Mouse (Mus musculus) heart, adult 8-10 months (tissue): Measurements from ENCODE around the gene Fbln1. TPM values are rescaled to one million over a fixed set of nuclear protein-coding genes. Genes with fewer than 3 reads are reported as not detected.
A peak's percentile ranks its signal among the peaks of the same experiment; 100 is the strongest.

ENCODE experiments used
- DNase-seq: peaks from one replicate; pipeline ENCODE4 v3.0.0; 2022; ENCODE audit warnings: low spot score
- total RNA-seq, 4 experiments: library from RNA; stranded (reverse); gene quantifications; 2 replicates each; pipeline ENCODE4 v1.2.4; 2022

The Fbln1 gene
- total RNA-seq, 4 experiments from 2014 or later: 52.9 to 86.6 (median 70.1) TPM

GRCm38 (mm10) chr15:85206703-85207075 is 940 bp downstream of the Fbln1 start:
- no peak for DNase-seq

DNA sequence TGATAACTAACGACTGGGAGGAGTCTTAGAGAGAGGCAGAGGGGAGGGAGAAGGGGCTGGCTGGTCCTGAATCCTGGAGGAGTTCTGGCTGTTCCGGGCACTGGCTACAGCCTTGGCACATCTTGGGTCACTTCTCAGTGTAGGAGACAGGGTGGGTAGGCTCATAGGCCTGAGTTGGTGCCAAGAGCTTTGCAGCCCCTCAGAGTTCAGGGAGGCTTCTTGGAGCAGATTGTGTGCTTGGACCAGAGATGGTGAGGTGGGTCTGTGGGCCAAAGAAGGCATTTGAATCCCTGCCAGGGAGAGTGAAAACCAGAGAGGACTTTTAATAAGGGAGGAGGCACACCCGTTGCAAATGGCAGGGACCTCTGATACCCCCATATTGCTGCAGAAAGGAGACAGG is 1.3 kb downstream of the Fbln1 start:
- no peak for DNase-seq

GRCm38 (mm10) chr15:85207763-85208162 is 2.0 kb downstream of the Fbln1 start:
- peak; percentile 67 for DNase-seq

GRCm38 (mm10) chr15:85208332-85208731 is 2.6 kb downstream of the Fbln1 start:
- no peak for DNase-seq

DNA sequence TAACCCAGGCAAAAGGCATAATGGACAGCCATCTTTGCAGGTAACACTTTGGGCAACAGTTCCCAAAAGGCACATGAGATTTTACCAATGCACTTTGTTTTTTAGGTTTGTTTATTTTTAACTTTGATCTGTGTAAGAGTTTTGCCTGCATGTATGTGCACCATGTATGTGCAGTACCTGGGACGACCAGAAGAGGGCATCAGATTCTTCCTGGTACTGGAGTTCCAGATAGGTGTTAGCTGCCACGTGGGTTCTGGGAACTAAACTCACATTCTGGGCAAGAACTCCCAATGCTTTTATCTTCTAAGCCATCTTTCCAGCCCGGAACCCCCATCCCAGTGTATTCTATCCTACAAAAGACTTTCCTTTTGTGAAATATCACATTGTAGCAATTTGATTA is 3.6 kb downstream of the Fbln1 start:
- no peak for DNase-seq

DNA sequence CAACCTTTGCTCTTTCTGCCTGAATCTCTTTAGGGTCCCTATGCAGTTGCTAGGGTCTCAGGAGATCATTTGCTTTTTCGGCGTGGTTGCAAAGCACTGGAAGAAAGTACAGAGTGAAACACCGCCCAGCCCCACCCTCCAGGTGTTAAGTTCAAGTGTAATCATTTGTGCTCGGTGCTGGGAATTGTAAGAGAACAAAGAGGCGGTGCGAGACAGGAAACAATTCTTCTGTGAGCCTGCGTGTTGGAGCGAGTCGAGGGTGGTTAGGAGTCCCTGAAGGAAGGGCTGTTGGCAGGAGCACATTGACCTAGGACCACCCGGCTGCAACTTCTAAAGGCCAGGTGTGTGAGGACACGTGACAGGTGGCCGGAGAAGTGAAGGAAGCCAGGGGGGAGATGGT is 4.9 kb downstream of the Fbln1 start:
- no peak for DNase-seq

GRCm38 (mm10) chr15:85211101-85211760 is 5.5 kb downstream of the Fbln1 start:
- DNase-seq: no peak

GRCm38 (mm10) chr15:85216069-85216813 is 10.5 kb downstream of the Fbln1 start:
- no peak for DNase-seq

DNA sequence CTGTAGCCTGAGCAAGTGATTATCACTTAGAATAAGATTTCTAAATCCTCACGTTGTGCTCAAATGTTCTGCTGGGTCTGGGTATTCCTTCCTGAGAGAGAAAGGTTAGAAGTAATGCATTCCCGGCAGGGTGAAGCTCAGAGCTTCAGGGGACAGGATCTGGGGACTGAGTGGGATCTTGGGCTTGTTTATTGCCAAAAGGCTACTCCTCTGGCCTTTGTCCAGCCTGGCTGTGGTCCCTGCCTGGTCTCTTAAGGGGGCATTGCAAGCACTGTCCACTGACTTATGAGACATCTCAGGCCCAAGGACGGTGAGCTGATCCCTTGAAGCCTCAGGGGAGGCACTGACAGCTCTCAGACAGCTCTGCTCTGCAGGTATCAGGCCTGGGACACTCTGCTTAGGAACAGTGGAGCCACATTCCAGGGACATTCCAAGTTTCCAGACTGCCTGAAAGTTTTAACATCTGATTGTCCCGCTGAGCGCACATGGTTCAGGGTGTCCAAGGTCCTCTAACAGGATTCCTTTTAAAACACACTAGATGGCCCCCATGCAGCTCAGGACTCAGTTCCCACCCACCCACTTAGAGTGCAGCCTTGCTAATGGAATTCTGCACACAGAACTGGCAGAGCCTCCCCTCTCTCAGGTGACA is 13.0 kb downstream of the Fbln1 start:
- no peak for DNase-seq

DNA sequence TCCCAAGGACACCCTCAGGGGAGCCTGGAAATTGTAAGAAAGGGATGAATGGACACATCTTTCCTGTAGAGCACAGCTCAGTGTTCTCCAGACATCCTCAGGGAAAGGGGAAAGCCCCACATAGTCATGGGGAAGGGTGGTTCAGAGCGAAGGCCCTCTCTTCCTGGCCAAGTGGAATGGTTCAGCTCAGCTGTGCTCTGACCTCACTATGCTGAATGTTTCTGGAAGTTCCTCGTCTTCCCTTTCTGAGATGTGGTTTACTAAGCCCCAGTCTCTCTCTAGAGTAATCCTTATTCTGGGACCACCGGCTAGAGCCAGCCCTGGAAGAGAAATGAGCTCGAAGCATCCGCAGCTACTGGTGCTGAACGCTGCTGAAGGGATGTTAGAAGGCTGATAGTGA is 14.6 kb downstream of the Fbln1 start:
- no peak for DNase-seq

- no peak for DNase-seq
Measured at GRCm38 (mm10) chr15:85221115-85221854, 15.5 kb downstream of the Fbln1 start.

DNA sequence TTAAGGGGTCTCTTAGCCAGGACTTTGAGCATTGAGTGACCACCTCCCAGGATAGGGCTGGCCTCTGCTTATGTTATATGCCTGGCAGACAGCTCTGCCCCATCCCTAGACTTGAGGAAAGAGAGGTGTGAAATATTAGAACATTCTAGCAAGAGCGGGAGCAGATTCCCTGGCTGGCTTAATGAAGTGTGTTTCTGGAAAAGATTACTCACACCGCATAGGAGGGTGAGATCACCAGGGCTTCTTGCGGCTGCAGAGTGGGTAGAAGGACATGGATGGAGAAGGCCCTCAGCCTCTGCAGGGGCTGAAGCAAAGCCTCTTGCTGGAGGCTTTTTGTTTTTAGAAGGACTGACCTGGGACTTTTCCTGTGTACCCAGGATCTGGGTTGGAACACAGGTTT is 19.9 kb downstream of the Fbln1 start:
- DNase-seq: no peak

- no peak for DNase-seq
Measured at GRCm38 (mm10) chr15:85226841-85227240, 21.1 kb downstream of the Fbln1 start.

DNA sequence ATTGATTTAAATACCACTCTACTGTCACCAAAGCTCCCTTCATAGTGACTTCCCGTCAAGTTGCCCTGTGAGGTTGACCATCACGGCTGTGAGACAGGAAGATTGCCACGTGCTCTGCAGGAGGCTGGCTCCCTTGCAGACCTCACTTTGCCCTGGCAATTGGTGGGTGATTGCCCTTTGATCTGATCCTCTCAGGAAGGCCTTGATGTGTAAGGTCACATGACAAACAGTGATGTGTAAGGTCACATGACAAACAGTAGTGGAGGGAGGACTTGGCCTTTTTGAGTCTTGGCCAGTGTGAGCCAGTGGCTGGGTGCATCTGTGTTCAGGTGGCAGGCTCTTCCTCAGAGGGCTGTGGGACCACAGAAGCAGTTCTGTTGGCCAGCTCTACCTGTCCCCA is 22.8 kb downstream of the Fbln1 start:
- DNase-seq: no peak

DNA sequence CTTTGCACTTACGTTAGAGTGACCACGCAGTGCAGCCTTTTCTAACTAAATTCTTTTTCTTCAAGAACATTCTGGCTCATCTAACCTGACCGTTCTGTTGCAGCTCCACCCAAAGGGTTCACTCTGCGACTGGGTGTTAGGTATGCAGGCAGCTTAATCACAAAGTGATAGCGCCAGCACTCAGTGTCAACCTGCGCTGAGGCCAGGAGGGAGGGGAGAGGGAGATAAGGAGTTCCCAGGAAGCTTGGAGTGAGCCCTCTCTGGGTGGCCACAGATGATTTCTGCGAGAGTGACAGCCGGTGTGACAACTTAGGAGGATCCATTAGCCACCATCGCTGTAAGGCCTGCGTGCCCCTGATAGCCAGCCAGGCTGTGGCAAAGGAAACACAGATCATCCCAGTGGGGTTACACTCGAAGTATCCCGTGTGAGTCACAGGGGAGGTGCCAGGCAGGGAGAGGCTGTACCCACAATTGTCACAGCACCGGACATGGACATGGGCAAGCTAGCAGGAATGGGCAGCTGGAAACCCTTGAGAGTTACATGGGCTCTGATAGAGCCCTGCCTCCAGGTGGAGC is 24.3 kb downstream of the Fbln1 start:
- DNase-seq: no peak

DNA sequence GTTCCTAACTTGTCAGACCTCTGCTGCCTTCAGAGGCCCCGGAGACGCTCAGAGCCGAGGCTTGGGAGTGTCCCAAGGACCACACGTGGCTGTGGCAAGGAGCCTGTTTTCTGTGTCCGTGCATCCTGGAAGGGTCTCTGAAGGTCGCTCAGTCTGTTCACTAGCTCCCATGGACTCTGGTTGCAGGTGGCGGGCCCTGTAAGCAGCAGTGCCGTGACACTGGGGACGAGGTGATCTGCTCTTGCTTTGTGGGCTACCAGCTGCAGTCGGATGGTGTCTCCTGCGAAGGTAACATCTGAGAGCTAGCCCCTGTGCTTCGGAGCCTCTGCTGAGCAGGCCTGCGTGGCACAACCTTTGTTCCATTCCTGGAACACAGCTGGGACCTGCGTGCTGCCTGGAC is 24.9 kb downstream of the Fbln1 start:
- DNase-seq: no peak

DNA sequence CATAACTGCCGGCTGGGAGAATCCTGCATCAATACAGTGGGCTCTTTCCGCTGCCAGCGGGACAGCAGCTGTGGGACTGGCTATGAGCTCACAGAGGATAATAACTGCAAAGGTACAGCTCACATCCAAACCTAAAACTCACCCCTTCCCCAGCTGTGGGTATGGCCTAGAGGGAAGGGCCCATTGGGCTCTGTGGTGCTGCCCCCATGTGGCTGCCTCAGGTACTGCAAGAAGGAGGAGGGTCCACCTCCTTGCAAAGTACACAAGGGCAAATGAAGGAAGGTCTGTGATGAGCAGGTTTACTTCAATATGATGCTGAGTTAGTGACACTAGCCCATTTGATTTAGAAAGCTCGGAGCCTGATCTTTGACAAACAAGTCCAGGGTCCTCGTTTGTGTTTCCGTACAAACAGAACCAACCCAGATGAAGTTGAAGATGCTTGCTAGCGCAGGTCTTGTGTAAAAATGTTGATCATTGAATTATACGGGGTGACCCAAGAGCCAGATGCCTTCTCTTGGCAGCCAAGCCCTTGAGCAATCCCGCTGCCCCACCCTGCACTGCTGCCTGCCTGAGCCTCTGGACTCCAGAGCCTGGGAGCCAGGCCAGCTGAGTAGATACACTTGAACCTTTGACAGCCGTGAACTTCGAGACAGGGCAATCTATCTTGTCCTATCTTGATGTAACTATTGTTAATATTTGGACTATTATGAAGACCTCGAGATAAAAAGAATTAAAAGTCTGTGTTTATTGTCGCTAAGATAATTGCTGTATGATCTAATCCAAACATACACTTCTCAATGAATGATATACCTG is 25.9 kb downstream of the Fbln1 start:
- DNase-seq: peak; percentile 53

- DNase-seq: no peak
Measured at GRCm38 (mm10) chr15:85232256-85232535, 26.4 kb downstream of the Fbln1 start.

DNA sequence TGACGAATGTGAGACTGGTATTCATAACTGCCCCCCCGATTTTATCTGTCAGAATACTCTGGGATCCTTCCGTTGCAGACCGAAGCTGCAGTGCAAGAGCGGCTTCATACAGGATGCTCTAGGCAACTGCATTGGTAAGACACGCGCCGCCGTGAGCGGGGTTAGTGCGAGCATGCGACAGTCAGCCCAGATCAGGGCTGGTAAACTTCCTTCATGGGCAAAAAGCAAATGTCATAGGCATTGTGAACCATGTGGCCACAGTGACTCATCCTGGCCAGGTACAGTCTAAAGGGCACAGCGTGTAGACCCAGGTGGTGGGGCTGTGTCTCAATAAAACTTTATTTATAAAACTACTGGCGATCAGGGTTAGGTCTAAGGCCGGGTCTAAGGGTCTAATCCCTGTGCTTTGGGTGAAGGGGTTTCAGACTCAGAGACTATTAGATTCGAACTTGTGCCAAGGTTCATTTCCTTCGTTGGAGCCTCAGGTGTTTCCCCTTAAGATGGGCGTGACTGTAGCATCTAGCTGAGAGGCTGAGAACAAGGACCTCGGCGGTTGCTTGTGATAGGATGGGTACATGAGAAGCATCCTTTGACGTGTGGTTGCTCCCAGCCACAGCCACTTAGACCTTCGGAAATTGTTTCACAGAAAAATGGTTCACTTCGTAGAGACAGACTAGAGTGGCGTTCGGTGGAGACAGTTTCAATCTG is 26.9 kb downstream of the Fbln1 start:
- no peak for DNase-seq

DNA sequence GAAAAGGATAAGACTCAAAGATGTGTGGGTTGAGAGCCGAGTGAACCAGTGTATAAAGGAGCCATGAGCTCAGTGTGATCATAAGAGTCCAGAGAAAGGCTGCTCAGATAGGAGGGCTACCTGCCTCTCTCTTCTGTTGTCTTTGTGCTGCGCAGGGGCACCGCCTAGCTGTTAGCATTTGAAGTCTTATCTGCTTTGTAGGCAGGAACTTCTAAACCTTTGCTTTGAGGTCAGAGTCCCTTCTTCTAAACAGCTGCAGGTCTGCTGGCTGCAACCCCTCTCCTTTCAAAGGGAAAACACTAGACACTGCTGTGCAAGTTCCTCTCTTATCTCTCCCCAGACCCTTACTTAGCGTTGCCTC is 27.5 kb downstream of the Fbln1 start:
- no peak for DNase-seq

GRCm38 (mm10) chr15:85233690-85234089 is 27.9 kb downstream of the Fbln1 start:
- DNase-seq: no peak
